Mouse (Mus musculus) right cerebral cortex, postnatal 25 days (tissue): ENCODE measurements around the gene Psmc3.

Experiments
- DNase-seq: peaks from one replicate; pipeline ENCODE4 v3.0.0; 2022

Psmc3 gene

GRCm38 (mm10) chr2:91115578-91115970, 61.8 kb downstream of the Psmc3 start:
- DNase-seq, result no peak
